Mouse (Mus musculus): Measurements from ENCODE around the gene Nup50.

- TF ChIP-seq CTCF (IDR thresholded peaks at IDR 0.05; ENCODE audit: extremely low read depth, insufficient read depth, low read length) (no peak), POLR2A (IDR thresholded peaks at IDR 0.05; ENCODE audit: extremely low read depth, insufficient read depth, low read length) (no peak)
These were observed 26.5 kb upstream of the Nup50 start for GRCm38 (mm10) chr15:84896664-84897063.
